Mouse (Mus musculus): ENCODE measurements around the gene Dctn3. TPM values are rescaled to one million over a fixed set of nuclear protein-coding genes. Genes with fewer than 3 reads are reported as not detected.

The Dctn3 gene
- polyA plus RNA-seq, 1 experiment from 2014 or later, result 103 TPM

GRCm38 (mm10) chr4:41676248-41677005 lies 46.5 kb downstream of the Dctn3 start:
- no peak for TF ChIP-seq CTCF (IDR thresholded peaks at IDR 0.05; ENCODE audit: low read depth)
- Histone ChIP-seq H3K4me1 (ENCODE audit: insufficient read depth) (peaks cover 43% of the 10 kb centered on the region), H3K27me3 (ENCODE audit: insufficient read depth, low read length) (peaks cover 4% of the 10 kb centered on the region; the same call in 1 of the 2 replicates), H3K36me3 (ENCODE audit: insufficient read depth) (0 out of 2 replicates have a peak, but pooled peaks cover 2% of the 10 kb centered on the region), H3K4me2 (peak overlapping the region; percentile 31; the same call in 1 of the 2 replicates), H3K27ac (ENCODE audit: low read depth) (peak overlapping the region; percentile 80), H3K9me3 (ENCODE audit: low read depth, low read length) (no peaks in the 10 kb centered on the region), H3K4me3 (ENCODE audit: low read depth, low read length) (no peak overlapping the region), H3K9ac (no peak overlapping the region)
- no peak for ATAC-seq (ENCODE audit: insufficient read depth)
- 39% methylated on average over 17 of the region's 17 CpGs for WGBS
- DNase-seq, result peak; percentile 59

GRCm38 (mm10) chr4:41673186-41673585 lies 49.8 kb downstream of the Dctn3 start:
- WGBS, result 69% methylated on average over 19 of the region's 19 CpGs
- no peak for DNase-seq
- H3K9ac ChIP-seq, result no peak overlapping the region
- no peak overlapping the region for H3K4me3 ChIP-seq (ENCODE audit: low read depth, low read length)
- no peak overlapping the region for H3K27ac ChIP-seq (ENCODE audit: low read depth)
- ATAC-seq (ENCODE audit: insufficient read depth), result no peak
- H3K9me3 ChIP-seq (ENCODE audit: low read depth, low read length), result no peaks in the 10 kb centered on the region
- H3K27me3 ChIP-seq (ENCODE audit: insufficient read depth, low read length), result peaks cover 4% of the 10 kb centered on the region; the same call in 1 of the 2 replicates
- no peak for TF ChIP-seq CTCF (IDR thresholded peaks at IDR 0.05; ENCODE audit: low read depth)
- H3K4me2 ChIP-seq, result no peak overlapping the region
- peaks cover 24% of the 10 kb centered on the region for H3K4me1 ChIP-seq (ENCODE audit: insufficient read depth)
- 0 out of 2 replicates have a peak, but pooled peaks cover 11% of the 10 kb centered on the region for H3K36me3 ChIP-seq (ENCODE audit: insufficient read depth)

- Histone ChIP-seq H3K4me3 (ENCODE audit: low read depth, low read length) (no peak overlapping the region), H3K4me2 (0 out of 2 replicates have a peak overlapping the region, but pooled peaks have one; percentile 2), H3K9me3 (ENCODE audit: low read depth, low read length) (no peaks in the 10 kb centered on the region), H3K36me3 (ENCODE audit: insufficient read depth) (0 out of 2 replicates have a peak, but pooled peaks cover 11% of the 10 kb centered on the region), H3K9ac (no peak overlapping the region), H3K27me3 (ENCODE audit: insufficient read depth, low read length) (peaks cover 4% of the 10 kb centered on the region; the same call in 1 of the 2 replicates), H3K4me1 (ENCODE audit: insufficient read depth) (peaks cover 22% of the 10 kb centered on the region), H3K27ac (ENCODE audit: low read depth) (no peak overlapping the region; the same call in 1 of the 2 replicates)
- TF ChIP-seq CTCF (IDR thresholded peaks at IDR 0.05; ENCODE audit: low read depth), result no peak
- peak; percentile 49 for DNase-seq
- WGBS, result 29% methylated on average over 8 of the region's 8 CpGs
- ATAC-seq (ENCODE audit: insufficient read depth), result no peak
Measured at GRCm38 (mm10) chr4:41672522-41672963, 50.4 kb downstream of the Dctn3 start.

GRCm38 (mm10) chr4:41671963-41672480 lies 50.9 kb downstream of the Dctn3 start:
- Histone ChIP-seq H3K4me3 (ENCODE audit: low read depth, low read length) (no peak overlapping the region), H3K4me2 (0 out of 2 replicates have a peak overlapping the region, but pooled peaks have one; percentile 2), H3K4me1 (ENCODE audit: insufficient read depth) (peaks cover 21% of the 10 kb centered on the region), H3K27me3 (ENCODE audit: insufficient read depth, low read length) (peaks cover 4% of the 10 kb centered on the region; the same call in 1 of the 2 replicates), H3K36me3 (ENCODE audit: insufficient read depth) (0 out of 2 replicates have a peak, but pooled peaks cover 11% of the 10 kb centered on the region), H3K9ac (no peak overlapping the region), H3K27ac (ENCODE audit: low read depth) (no peak overlapping the region; the same call in 1 of the 2 replicates), H3K9me3 (ENCODE audit: low read depth, low read length) (no peaks in the 10 kb centered on the region)
- ATAC-seq (ENCODE audit: insufficient read depth) (no peak; the same call in 1 of the 2 replicates), DNase-seq (no peak)
- TF ChIP-seq CTCF (IDR thresholded peaks at IDR 0.05; ENCODE audit: low read depth), result no peak
- WGBS, result 26% methylated on average over 8 of the region's 8 CpGs

- Histone ChIP-seq H3K4me2 (no peak overlapping the region), H3K36me3 (ENCODE audit: insufficient read depth) (0 out of 2 replicates have a peak, but pooled peaks cover 11% of the 10 kb centered on the region), H3K9me3 (ENCODE audit: low read depth, low read length) (no peaks in the 10 kb centered on the region), H3K4me1 (ENCODE audit: insufficient read depth) (peaks cover 16% of the 10 kb centered on the region), H3K4me3 (ENCODE audit: low read depth, low read length) (no peak overlapping the region), H3K27ac (ENCODE audit: low read depth) (no peak overlapping the region), H3K9ac (no peak overlapping the region), H3K27me3 (ENCODE audit: insufficient read depth, low read length) (peaks cover 4% of the 10 kb centered on the region; the same call in 1 of the 2 replicates)
- TF ChIP-seq CTCF (IDR thresholded peaks at IDR 0.05; ENCODE audit: low read depth), result no peak
- 53% methylated on average over 5 of the region's 5 CpGs for WGBS
- ATAC-seq (ENCODE audit: insufficient read depth) (no peak), DNase-seq (no peak)
Measured at GRCm38 (mm10) chr4:41671500-41671899, 51.5 kb downstream of the Dctn3 start.

GRCm38 (mm10) chr4:41670836-41671235 lies 52.1 kb downstream of the Dctn3 start:
- DNase-seq (no peak), ATAC-seq (ENCODE audit: insufficient read depth) (no peak)
- Histone ChIP-seq H3K4me1 (ENCODE audit: insufficient read depth) (peaks cover 11% of the 10 kb centered on the region; the same call in 1 of the 2 replicates), H3K36me3 (ENCODE audit: insufficient read depth) (0 out of 2 replicates have a peak, but pooled peaks cover 11% of the 10 kb centered on the region), H3K9me3 (ENCODE audit: low read depth, low read length) (no peaks in the 10 kb centered on the region), H3K27ac (ENCODE audit: low read depth) (no peak overlapping the region), H3K27me3 (ENCODE audit: insufficient read depth, low read length) (peaks cover 4% of the 10 kb centered on the region; the same call in 1 of the 2 replicates), H3K4me3 (ENCODE audit: low read depth, low read length) (no peak overlapping the region), H3K9ac (no peak overlapping the region), H3K4me2 (no peak overlapping the region)
- 77% methylated on average over 18 of the region's 18 CpGs for WGBS
- no peak for TF ChIP-seq CTCF (IDR thresholded peaks at IDR 0.05; ENCODE audit: low read depth)

- no peaks in the 10 kb centered on the region for H3K27me3 ChIP-seq (ENCODE audit: insufficient read depth, low read length)
- whole genome bisulfite sequencing, result 75% methylated on average over 11 of the region's 11 CpGs
- H3K36me3 ChIP-seq (ENCODE audit: insufficient read depth), result peaks cover 14% of the 10 kb centered on the region; the same call in 1 of the 2 replicates
- H3K9me3 ChIP-seq (ENCODE audit: low read depth, low read length), result no peaks in the 10 kb centered on the region
- DNase-seq (no peak), ATAC-seq (ENCODE audit: insufficient read depth) (no peak)
- peaks cover 9% of the 10 kb centered on the region; the same call in 1 of the 2 replicates for H3K4me1 ChIP-seq (ENCODE audit: insufficient read depth)
- H3K4me3 ChIP-seq (ENCODE audit: low read depth, low read length), result no peak overlapping the region
- H3K4me2 ChIP-seq, result no peak overlapping the region
- no peak for TF ChIP-seq CTCF (IDR thresholded peaks at IDR 0.05; ENCODE audit: low read depth)
- H3K9ac ChIP-seq, result no peak overlapping the region
- H3K27ac ChIP-seq (ENCODE audit: low read depth), result no peak overlapping the region
Measured at GRCm38 (mm10) chr4:41666646-41667045, 56.3 kb downstream of the Dctn3 start.
